ENCODE assay signal across 9 mouse cellular contexts in the genomic region with DNA sequence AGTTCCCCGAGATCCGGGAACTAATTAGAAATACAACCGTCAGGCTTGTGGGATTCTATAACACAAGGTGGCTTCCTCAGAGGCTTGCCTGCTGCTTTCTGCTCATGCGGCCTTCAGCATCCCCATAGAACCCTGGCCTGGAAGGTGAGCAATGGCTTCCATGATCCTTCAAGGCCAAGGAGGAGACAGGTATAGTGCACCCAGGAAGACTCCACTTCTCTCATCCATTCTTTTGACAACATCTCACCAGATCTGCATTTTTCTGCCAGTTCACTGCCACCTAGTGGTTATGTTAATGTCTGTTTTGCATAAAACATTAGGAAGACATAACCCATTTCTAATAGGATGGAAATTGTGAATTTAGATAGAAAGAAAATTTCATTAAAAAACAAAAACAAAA.
A peak's percentile ranks its signal among the peaks of the same experiment; 100 is the strongest.
DNase-seq lines count a peak whose midpoint lies in the region; ATAC-seq lines count a peak whose summit lies in the region.
"Had no signal": no experiment of that assay in that cellular context is flagged by ENCODE, and none has a peak within 500 bp of the region (broad histone marks: within the 10 kb centered on the region; RNA-seq: fewer than 3 reads in every experiment).

No protein-coding gene starts in this region.

- no peak overlapping the region for H3K4me2 ChIP-seq in embryonic facial prominence, embryonic 11.5 days (ENCODE audit: low read depth, low read length)
- no peak overlapping the region for H3K4me2 ChIP-seq in lung, embryonic 16.5 days (ENCODE audit: low read depth, low read length)
- H3K4me2 ChIP-seq: midbrain, embryonic 12.5 days had no signal

- H3K27ac ChIP-seq in embryonic facial prominence, embryonic 11.5 days (replicated peaks; ENCODE audit: low read depth, low read length): no peak overlapping the region
- peak overlapping the region; percentile 93 for H3K27ac ChIP-seq in lung, embryonic 16.5 days (ENCODE audit: low read length)
- H3K27ac ChIP-seq: midbrain, embryonic 12.5 days had no signal

- no peak overlapping the region for H3K4me3 ChIP-seq in embryonic facial prominence, embryonic 11.5 days (ENCODE audit: low read depth, low read length)
- no peak overlapping the region for H3K4me3 ChIP-seq in lung, embryonic 16.5 days (ENCODE audit: low read length)
- H3K4me3 ChIP-seq: midbrain, embryonic 12.5 days had no signal

- no peaks in the 10 kb centered on the region for H3K9me3 ChIP-seq in embryonic facial prominence, embryonic 11.5 days (replicated peaks; ENCODE audit: control insufficient read depth, low read length)
- no peaks in the 10 kb centered on the region for H3K9me3 ChIP-seq in lung, embryonic 16.5 days (ENCODE audit: control insufficient read depth, low read length)
- H3K9me3 ChIP-seq: midbrain, embryonic 12.5 days had no signal

- ATAC-seq in embryonic facial prominence, embryonic 11.5 days (replicated peaks; ENCODE audit: insufficient number of reproducible peaks, low FRiP score, low TSS enrichment, low read depth): no peak
- ATAC-seq in lung, embryonic 16.5 days (ENCODE audit: low read depth): no peak
- ATAC-seq in CD4-positive, CD25-positive, alpha-beta regulatory T cell, adult 4 months: no peak

- no peaks in the 10 kb centered on the region for H3K27me3 ChIP-seq in embryonic facial prominence, embryonic 11.5 days (ENCODE audit: control insufficient read depth, insufficient read depth, low read length)
- H3K27me3 ChIP-seq in lung, embryonic 16.5 days (ENCODE audit: control insufficient read depth, insufficient read depth, low read depth, low read length): no peaks in the 10 kb centered on the region
- H3K27me3 ChIP-seq: midbrain, embryonic 12.5 days had no signal

- H3K9ac ChIP-seq in embryonic facial prominence, embryonic 11.5 days (replicated peaks; ENCODE audit: low read length): no peak overlapping the region
- H3K9ac ChIP-seq in lung, embryonic 16.5 days (ENCODE audit: low read length): no peak overlapping the region
- H3K9ac ChIP-seq: midbrain, embryonic 12.5 days had no signal

- H3K4me1 ChIP-seq in embryonic facial prominence, embryonic 11.5 days (ENCODE audit: control insufficient read depth, insufficient read depth, low read length): no peaks in the 10 kb centered on the region
- peaks cover 17% of the 10 kb centered on the region for H3K4me1 ChIP-seq in lung, embryonic 16.5 days (replicated peaks; ENCODE audit: control insufficient read depth, insufficient read depth, low read length)
- H3K4me1 ChIP-seq: midbrain, embryonic 12.5 days had no signal

- 74% methylated on average over 4 of the region's 4 CpGs for WGBS in embryonic facial prominence, embryonic 11.5 days
- whole genome bisulfite sequencing in lung, embryonic 16.5 days: 48% methylated on average over 4 of the region's 4 CpGs

- H3K36me3 ChIP-seq in embryonic facial prominence, embryonic 11.5 days (replicated peaks; ENCODE audit: control insufficient read depth, insufficient read depth, low read depth, low read length): no peaks in the 10 kb centered on the region
- no peaks in the 10 kb centered on the region for H3K36me3 ChIP-seq in lung, embryonic 16.5 days (ENCODE audit: control insufficient read depth, insufficient read depth, low read length)
- H3K36me3 ChIP-seq: midbrain, embryonic 12.5 days had no signal

- peak; percentile 34 to 79 for DNase-seq in adrenal gland, adult (ENCODE audit: inconsistent age in 2 of 2, low spot score in 1 of 2)
- DNase-seq in adrenal gland, postnatal 4 days (ENCODE audit: low spot score in 2 of 2): no peak
- peak; percentile 10 for DNase-seq in kidney, postnatal 10 days
- DNase-seq in kidney, postnatal 14 days: no peak
- peak; percentile 70 for DNase-seq in embryonic facial prominence, embryonic 11.5 days (ENCODE audit: low spot score)
- DNase-seq in urinary bladder, postnatal 36 days (ENCODE audit: low spot score in 2 of 2): no peak

Comparison
In these comparisons a context has a peak if more than half of its experiments do, and no peak if none do; other contexts are left out.
1. DNase-seq: peak in adrenal gland, adult (2 of 2), kidney, postnatal 10 days (single experiment) and embryonic facial prominence, embryonic 11.5 days (single experiment); none in adrenal gland, postnatal 4 days (0 of 2), kidney, postnatal 14 days (single experiment) and urinary bladder, postnatal 36 days (0 of 2).